Mouse (Mus musculus) myocyte (in vitro differentiated cells): ENCODE results near the gene Zfp637. TPM values are rescaled to one million over a fixed set of nuclear protein-coding genes. Genes with fewer than 3 reads are reported as not detected.

Experiments used
- H3K27me3 ChIP-seq: one replicate; pipeline ENCODE4 v1.6.1; 2011; ENCODE audit not compliant: control insufficient read depth, insufficient read depth, insufficient read length
- H3K36me3 ChIP-seq: one replicate; pipeline ENCODE4 v1.6.1; 2011; ENCODE audit not compliant: control insufficient read depth, insufficient read depth
- H3K4me2 ChIP-seq: one replicate; pipeline ENCODE4 v1.6.1; 2011; ENCODE audit warnings: low read depth, control low read depth
- H3K4me3 ChIP-seq: one replicate; pipeline ENCODE4 v1.5.1; 2011; ENCODE audit warnings: mild to moderate bottlenecking, control low read depth, moderate library complexity
- H3K79me2 ChIP-seq: one replicate; pipeline ENCODE4 v1.6.1; 2011; ENCODE audit not compliant: control insufficient read depth, insufficient read depth
- H3ac ChIP-seq: one replicate; pipeline ENCODE4 v1.6.1; 2011; ENCODE audit not compliant: control insufficient read depth, insufficient read length
- CEBPB ChIP-seq: IDR thresholded peaks from 2 replicates; pipeline ENCODE4 v1.6.1; 2011; ENCODE audit warnings: mild to moderate bottlenecking, moderate library complexity; ENCODE audit not compliant: poor library complexity, insufficient read depth, severe bottlenecking
- E2F4 ChIP-seq: IDR thresholded peaks from one replicate; pipeline ENCODE4 v1.6.1; 2011; ENCODE audit warnings: mild to moderate bottlenecking, control low read depth, moderate library complexity; ENCODE audit not compliant: insufficient read depth
- MAX ChIP-seq: IDR thresholded peaks from one replicate; pipeline ENCODE4 v1.6.1; 2011; ENCODE audit warnings: low read depth, mild to moderate bottlenecking, control low read depth
- MYOD1 ChIP-seq, 3 experiments: IDR thresholded peaks; one replicate each; pipeline ENCODE4 v1.6.1; 2011; ENCODE audit warnings: control low read depth in 2 of 3, low read depth in 2 of 3, mild to moderate bottlenecking in 2 of 3, moderate library complexity in 1 of 3; ENCODE audit not compliant: insufficient read length in 2 of 3, control insufficient read depth in 1 of 3
- MYOG ChIP-seq, 3 experiments: IDR thresholded peaks; one replicate each; pipeline ENCODE4 v1.6.1; 2011; ENCODE audit warnings: control low read depth in 2 of 3, low read depth in 2 of 3, mild to moderate bottlenecking in 2 of 3; ENCODE audit not compliant: insufficient read length in 2 of 3, control insufficient read depth in 1 of 3, insufficient read depth in 1 of 3
- POLR2A ChIP-seq: IDR thresholded peaks from one replicate; pipeline ENCODE4 v1.6.1; 2011; ENCODE audit warnings: low read depth, mild to moderate bottlenecking, control low read depth, moderate library complexity; ENCODE audit not compliant: insufficient read length
- POLR2AphosphoS2 ChIP-seq: IDR thresholded peaks from one replicate; pipeline ENCODE4 v1.6.1; 2011; ENCODE audit warnings: low read depth, control low read depth; ENCODE audit not compliant: insufficient read length
- REST ChIP-seq: IDR thresholded peaks from one replicate; pipeline ENCODE4 v1.6.1; 2011; ENCODE audit warnings: mild to moderate bottlenecking, control low read depth, moderate library complexity; ENCODE audit not compliant: insufficient read depth, insufficient read length
- SRF ChIP-seq: IDR thresholded peaks from one replicate; pipeline ENCODE4 v1.6.1; 2011; ENCODE audit warnings: low read depth; ENCODE audit not compliant: control insufficient read depth, insufficient read length
- TCF12 ChIP-seq: IDR thresholded peaks from one replicate; pipeline ENCODE4 v1.6.1; 2011; ENCODE audit warnings: mild to moderate bottlenecking, control low read depth; ENCODE audit not compliant: poor library complexity, insufficient read depth, severe bottlenecking
- TCF3 ChIP-seq: IDR thresholded peaks from one replicate; pipeline ENCODE4 v1.6.1; 2011; ENCODE audit warnings: low read depth, control low read depth; ENCODE audit not compliant: insufficient read length
- USF1 ChIP-seq: IDR thresholded peaks from one replicate; pipeline ENCODE4 v1.6.1; 2011; ENCODE audit warnings: low read depth, mild to moderate bottlenecking, control low read depth, moderate library complexity
- polyA plus RNA-seq: library from polyadenylated mRNA; unstranded; fragments of >200 nt; fragmentation: generic; extraction: Trizol; gene quantifications from one replicate; pipeline ENCODE4 v1.2.1, GENCODE M21; 2012; ENCODE audit warnings: missing spikeins

The Zfp637 gene
- polyA plus RNA-seq, 1 experiment = 58.3 TPM

GRCm38 (mm10) chr6:117817108-117817541, 23.9 kb upstream of the Zfp637 start:
- Histone ChIP-seq H3ac (no peak overlapping the region), H3K4me3 (no peak overlapping the region), H3K79me2 (no peaks in the 10 kb centered on the region), H3K27me3 (no peaks in the 10 kb centered on the region), H3K4me2 (no peak overlapping the region), H3K36me3 (no peaks in the 10 kb centered on the region)
- no peak for TF ChIP-seq MYOG (IDR thresholded peaks at IDR 0.05; ENCODE audit: control insufficient read depth in 1 of 3, insufficient read depth in 1 of 3, insufficient read length in 2 of 3, low read depth in 2 of 3)
- no peak for TF ChIP-seq CEBPB
- TF ChIP-seq TCF3 = no peak
- no peak for TF ChIP-seq POLR2AphosphoS2
- no peak for TF ChIP-seq E2F4
- no peak for TF ChIP-seq POLR2A
- TF ChIP-seq MAX = no peak
- no peak for TF ChIP-seq TCF12
- no peak for TF ChIP-seq MYOD1 (IDR thresholded peaks at IDR 0.05; ENCODE audit: control insufficient read depth in 1 of 3, insufficient read length in 2 of 3, low read depth in 2 of 3)
- TF ChIP-seq USF1 = no peak
- TF ChIP-seq SRF = no peak
- TF ChIP-seq REST = no peak

DNA sequence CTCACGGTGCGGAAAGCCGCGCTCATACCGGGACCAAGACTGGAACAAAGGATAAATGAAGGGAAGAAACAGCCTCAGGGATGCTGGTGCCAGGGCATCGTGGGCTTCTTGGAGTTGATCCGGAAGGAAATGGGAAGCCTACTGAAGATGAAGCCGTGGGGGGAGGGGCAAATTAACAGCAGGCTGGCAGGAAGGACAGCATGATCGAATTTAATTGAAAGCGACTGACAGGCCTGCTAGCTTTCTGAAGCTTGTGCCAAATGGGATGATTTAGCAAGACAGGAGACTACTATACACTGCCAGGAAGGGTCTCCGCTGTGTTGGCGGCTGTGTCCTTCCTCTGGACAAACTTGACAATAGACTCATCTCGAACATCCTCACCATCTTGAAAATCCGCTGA, 20.7 kb upstream of the Zfp637 start:
- Histone ChIP-seq H3K27me3 (no peaks in the 10 kb centered on the region), H3K36me3 (no peaks in the 10 kb centered on the region), H3K4me2 (no peak overlapping the region), H3K4me3 (no peak overlapping the region), H3K79me2 (no peaks in the 10 kb centered on the region), H3ac (no peak overlapping the region)
- TF ChIP-seq POLR2AphosphoS2 (no peak), SRF (no peak), REST (no peak), TCF12 (no peak), MAX (no peak), MYOG (IDR thresholded peaks at IDR 0.05; ENCODE audit: control insufficient read depth in 1 of 3, insufficient read depth in 1 of 3, insufficient read length in 2 of 3, low read depth in 2 of 3) (no peak), CEBPB (no peak), TCF3 (no peak), POLR2A (no peak), USF1 (no peak), E2F4 (no peak), MYOD1 (IDR thresholded peaks at IDR 0.05; ENCODE audit: control insufficient read depth in 1 of 3, insufficient read length in 2 of 3, low read depth in 2 of 3) (no peak)

DNA sequence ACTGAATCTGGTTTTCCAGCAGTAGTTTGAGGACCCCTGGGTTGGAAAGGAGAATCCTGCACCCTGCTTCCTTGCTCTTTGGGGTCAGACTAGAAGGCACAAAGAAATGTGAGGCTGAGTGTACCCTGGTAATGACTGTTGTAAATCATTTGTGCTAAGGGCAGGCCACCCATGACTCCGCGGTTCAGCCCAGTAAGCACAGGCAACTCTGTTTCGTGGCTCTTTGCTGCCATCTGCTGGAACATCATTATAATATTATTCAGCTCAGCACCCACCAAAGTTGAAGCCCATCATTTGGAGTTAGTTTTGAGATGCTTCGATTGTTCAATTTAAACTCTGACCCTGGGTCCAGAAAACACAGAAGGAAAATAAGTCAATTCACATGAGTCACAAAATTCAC, 15.6 kb upstream of the Zfp637 start:
- H3K27me3 ChIP-seq = peaks cover 7% of the 10 kb centered on the region
- TF ChIP-seq TCF3 (no peak), TCF12 (no peak), E2F4 (no peak), POLR2A (no peak), MYOD1 (IDR thresholded peaks at IDR 0.05; ENCODE audit: control insufficient read depth in 1 of 3, insufficient read length in 2 of 3, low read depth in 2 of 3) (no peak), REST (no peak), MYOG (IDR thresholded peaks at IDR 0.05; ENCODE audit: control insufficient read depth in 1 of 3, insufficient read depth in 1 of 3, insufficient read length in 2 of 3, low read depth in 2 of 3) (no peak), POLR2AphosphoS2 (no peak), SRF (no peak), MAX (no peak), CEBPB (no peak), USF1 (no peak)
- H3K4me2 ChIP-seq = no peak overlapping the region
- H3K36me3 ChIP-seq = no peaks in the 10 kb centered on the region
- H3K4me3 ChIP-seq = no peak overlapping the region
- no peak overlapping the region for H3ac ChIP-seq
- no peaks in the 10 kb centered on the region for H3K79me2 ChIP-seq

- TF ChIP-seq TCF12 (no peak), SRF (no peak), MYOG (IDR thresholded peaks at IDR 0.05; ENCODE audit: control insufficient read depth in 1 of 3, insufficient read depth in 1 of 3, insufficient read length in 2 of 3, low read depth in 2 of 3) (no peak), USF1 (no peak), E2F4 (no peak), CEBPB (no peak), MAX (no peak), POLR2AphosphoS2 (no peak), MYOD1 (IDR thresholded peaks at IDR 0.05; ENCODE audit: control insufficient read depth in 1 of 3, insufficient read length in 2 of 3, low read depth in 2 of 3) (no peak), REST (no peak)
- peaks cover 7% of the 10 kb centered on the region for H3K27me3 ChIP-seq
- no peak overlapping the region for H3ac ChIP-seq
- no peaks in the 10 kb centered on the region for H3K79me2 ChIP-seq
- no peaks in the 10 kb centered on the region for H3K36me3 ChIP-seq
- no peak overlapping the region for H3K4me3 ChIP-seq
- no peak overlapping the region for H3K4me2 ChIP-seq
Observed at GRCm38 (mm10) chr6:117828273-117828672, 12.7 kb upstream of the Zfp637 start.
